Mouse (Mus musculus): Measurements from ENCODE around the gene Setdb2. TPM values are rescaled to one million over a fixed set of nuclear protein-coding genes. Genes with fewer than 3 reads are reported as not detected.

Setdb2 gene
- total RNA-seq (2023): 10 to 100 TPM; 31.5 to 35.0 TPM

DNA sequence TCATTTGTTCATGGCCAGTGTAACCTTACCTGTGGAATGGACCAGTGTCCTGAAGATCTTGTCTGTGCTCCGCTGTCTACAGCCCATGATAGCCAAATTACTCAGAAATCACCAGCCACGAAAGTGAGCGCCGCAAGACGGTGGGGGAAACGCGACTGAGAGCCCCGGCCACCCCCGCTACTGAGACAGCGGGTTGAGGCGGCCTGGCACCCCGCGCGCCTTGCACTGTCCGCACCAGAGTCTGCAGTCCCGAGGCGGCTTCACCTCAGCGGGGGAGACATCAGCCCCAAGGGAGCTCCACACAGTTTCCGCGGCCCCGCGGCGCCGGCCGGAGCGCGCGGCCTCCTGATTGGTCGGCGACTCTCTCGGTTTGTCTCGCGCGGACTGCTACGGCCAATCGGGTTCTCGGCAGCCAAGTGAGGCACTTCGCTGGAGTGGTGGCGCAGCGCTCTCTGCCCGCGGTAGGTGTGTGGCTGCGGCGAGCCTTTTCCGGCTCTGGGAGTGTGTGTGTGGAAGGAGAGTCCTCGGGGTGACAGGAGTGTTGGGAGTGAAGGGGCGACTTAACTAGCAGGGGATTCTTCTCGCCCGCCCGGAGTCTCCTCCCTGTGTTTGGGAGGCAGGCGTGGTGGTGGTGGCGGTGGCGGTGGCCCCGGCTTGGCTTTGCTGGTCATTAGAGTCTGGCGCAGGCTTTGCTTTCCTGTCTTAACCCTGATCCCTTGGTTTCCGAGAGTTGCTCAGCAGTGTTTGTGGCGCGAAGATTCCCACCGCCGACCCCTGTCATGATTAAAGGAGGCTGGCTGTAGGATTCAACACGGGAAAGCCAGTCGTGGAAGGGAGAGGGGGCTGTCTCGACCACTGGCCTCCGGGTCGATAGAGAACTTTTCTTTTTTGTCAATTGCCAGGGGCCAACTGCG lies at the start of gene Setdb2, which contains the start of gene Cab39l:
Setdb2 (minus strand) TSS at position 327 of the 914 bp plus-strand sequence.
Cab39l (plus strand) TSS at position 415 of the 914 bp plus-strand sequence.

DNA sequence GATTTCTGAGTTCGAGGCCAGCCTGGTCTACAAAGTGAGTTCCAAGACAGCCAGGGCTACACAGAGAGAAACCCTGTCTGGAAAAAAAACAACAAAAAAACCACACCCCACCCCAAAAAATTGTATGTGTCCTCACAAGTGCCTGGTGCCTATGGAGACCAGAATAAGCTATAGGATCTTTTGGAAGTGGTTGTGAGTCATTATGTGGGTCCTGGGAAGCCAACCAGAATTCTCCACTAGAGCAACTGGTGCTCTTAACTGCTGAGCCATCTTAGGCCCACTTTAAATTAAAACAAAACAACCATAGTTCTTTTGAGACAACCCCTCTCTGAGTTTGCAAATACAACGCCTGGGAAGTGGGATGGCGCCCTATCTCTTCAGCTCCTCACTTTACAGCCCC lies 45.4 kb downstream of the Setdb2 start, which contains the start of gene Phf11c:
Phf11c (minus strand) TSS at position 101 of the 400 bp plus-strand sequence.

DNA sequence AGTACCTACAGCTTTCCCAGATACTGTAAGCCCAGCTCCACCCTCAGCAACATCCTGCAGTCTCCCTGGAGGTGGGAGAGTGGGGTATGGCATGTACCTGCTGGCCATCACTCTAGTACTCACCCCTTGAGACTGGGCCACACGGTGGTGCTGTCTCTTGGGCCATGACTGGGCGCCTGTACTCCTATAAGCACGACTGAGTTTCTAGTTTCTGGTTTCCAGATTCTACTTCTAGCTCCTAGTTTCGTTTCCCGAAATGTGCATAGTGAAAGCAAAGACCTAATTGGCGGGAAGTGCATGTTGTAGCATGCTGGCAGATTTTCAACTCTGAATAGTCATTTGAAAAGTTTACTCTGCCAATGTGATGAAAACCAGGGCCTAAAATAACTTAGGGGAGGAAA lies 75.4 kb downstream of the Setdb2 start, which contains the start of gene Phf11d:
Phf11d (minus strand) TSS at position 227 of the 401 bp plus-strand sequence.

Other genes with a start within 250 kb of the Setdb2 start
- 10 to 100 TPM; 16.5 to 20.2 TPM for gene Rcbtb1, start 239.7 kb downstream of the Setdb2 start, total RNA-seq (2023)
- 1 to 10 TPM in 1 of 2 experiments, not detected in 1; 1.6 TPM for gene Gm6904, start 180.7 kb downstream of the Setdb2 start, total RNA-seq (2023)
- 1 to 10 TPM; 5.5 to 8.3 TPM for gene Phf11a, start 143.4 kb downstream of the Setdb2 start, total RNA-seq (2023)
- 10 to 100 TPM; 28.8 to 37.1 TPM for gene Phf11b, start 99.5 kb downstream of the Setdb2 start, total RNA-seq (2023)
- 10 to 100 TPM; 16.2 to 17.2 TPM for gene Phf11d, start 75.4 kb downstream of the Setdb2 start, total RNA-seq (2023)
- gene Phf11c, start 45.5 kb downstream of the Setdb2 start, total RNA-seq (2023): 1 to 10 TPM; 3.4 to 3.8 TPM
- 10 to 100 TPM; 15.4 to 16.4 TPM for gene Cab39l, start 88 bp upstream of the Setdb2 start, total RNA-seq (2023)
- gene Cdadc1, start 157.1 kb upstream of the Setdb2 start, total RNA-seq (2023): 10 to 100 TPM; 28.1 to 33.0 TPM
- not detected for gene Shisa2, start 184.4 kb upstream of the Setdb2 start, total RNA-seq (2023)